Comparison of ENCODE assay signal across 23 mouse cellular contexts in genomic region chr2:28289339-28289738, GRCm38 (mm10).
"Had no signal": no experiment of that assay in that cellular context is flagged by ENCODE, and none has a peak within 500 bp of the region (broad histone marks: within the 10 kb centered on the region; RNA-seq: fewer than 3 reads in every experiment).

No protein-coding gene starts in this region.

- H3K4me3 ChIP-seq: embryonic facial prominence, embryonic 10.5 days; embryonic facial prominence, embryonic 12.5 days; embryonic facial prominence, embryonic 13.5 days; embryonic facial prominence, embryonic 15.5 days; erythroblast, embryonic 14.5 days; forebrain, embryonic 10.5 days; forebrain, embryonic 12.5 days; forebrain, embryonic 13.5 days; forebrain, embryonic 15.5 days; gastrocnemius, adult 2 months had no signal

- H3K9ac ChIP-seq: embryonic facial prominence, embryonic 12.5 days; embryonic facial prominence, embryonic 13.5 days; embryonic facial prominence, embryonic 15.5 days; forebrain, embryonic 12.5 days; forebrain, embryonic 13.5 days; forebrain, embryonic 15.5 days; forebrain, postnatal 0 days had no signal

- H3K27ac ChIP-seq: embryonic facial prominence, embryonic 10.5 days; embryonic facial prominence, embryonic 12.5 days; embryonic facial prominence, embryonic 13.5 days; embryonic facial prominence, embryonic 15.5 days; forebrain, embryonic 10.5 days; forebrain, embryonic 12.5 days; forebrain, embryonic 13.5 days; forebrain, embryonic 15.5 days; gastrocnemius, adult 2 months had no signal

- H3K9me3 ChIP-seq: embryonic facial prominence, embryonic 10.5 days; embryonic facial prominence, embryonic 12.5 days; embryonic facial prominence, embryonic 13.5 days; embryonic facial prominence, embryonic 15.5 days; forebrain, embryonic 10.5 days; forebrain, embryonic 12.5 days; forebrain, embryonic 13.5 days; forebrain, embryonic 15.5 days had no signal

- ATAC-seq: forebrain, embryonic 13.5 days; forebrain, embryonic 14.5 days; forebrain, embryonic 15.5 days; forebrain, embryonic 16.5 days; forebrain, postnatal 0 days had no signal

- H3K27me3 ChIP-seq: embryonic facial prominence, embryonic 13.5 days; embryonic facial prominence, embryonic 15.5 days had no signal

- H3K36me3 ChIP-seq: embryonic facial prominence, embryonic 10.5 days; embryonic facial prominence, embryonic 12.5 days; embryonic facial prominence, embryonic 13.5 days; embryonic facial prominence, embryonic 15.5 days; forebrain, embryonic 10.5 days; forebrain, embryonic 12.5 days; forebrain, embryonic 15.5 days had no signal

- DNase-seq: cerebellum, adult 8-10 months; cerebellum, adult 9-10 months; cerebellum, adult 9-11 months; embryo, embryonic 11 days; forebrain, postnatal 0 days; gastrocnemius, adult 2 months; gastrocnemius, postnatal 10 days; gastrocnemius, postnatal 14 days; gastrocnemius, postnatal 25 days; gastrocnemius, postnatal 36 days; heart, adult 11 months; heart, adult 18-20 months had no signal

- H3K4me2 ChIP-seq: embryonic facial prominence, embryonic 12.5 days; embryonic facial prominence, embryonic 13.5 days; embryonic facial prominence, embryonic 15.5 days; forebrain, embryonic 12.5 days; forebrain, embryonic 13.5 days; forebrain, embryonic 15.5 days had no signal

- H3K4me1 ChIP-seq: embryonic facial prominence, embryonic 12.5 days had no signal
